Mouse (Mus musculus): ENCODE measurements around the gene Nudt17.

Nudt17 gene

DNA sequence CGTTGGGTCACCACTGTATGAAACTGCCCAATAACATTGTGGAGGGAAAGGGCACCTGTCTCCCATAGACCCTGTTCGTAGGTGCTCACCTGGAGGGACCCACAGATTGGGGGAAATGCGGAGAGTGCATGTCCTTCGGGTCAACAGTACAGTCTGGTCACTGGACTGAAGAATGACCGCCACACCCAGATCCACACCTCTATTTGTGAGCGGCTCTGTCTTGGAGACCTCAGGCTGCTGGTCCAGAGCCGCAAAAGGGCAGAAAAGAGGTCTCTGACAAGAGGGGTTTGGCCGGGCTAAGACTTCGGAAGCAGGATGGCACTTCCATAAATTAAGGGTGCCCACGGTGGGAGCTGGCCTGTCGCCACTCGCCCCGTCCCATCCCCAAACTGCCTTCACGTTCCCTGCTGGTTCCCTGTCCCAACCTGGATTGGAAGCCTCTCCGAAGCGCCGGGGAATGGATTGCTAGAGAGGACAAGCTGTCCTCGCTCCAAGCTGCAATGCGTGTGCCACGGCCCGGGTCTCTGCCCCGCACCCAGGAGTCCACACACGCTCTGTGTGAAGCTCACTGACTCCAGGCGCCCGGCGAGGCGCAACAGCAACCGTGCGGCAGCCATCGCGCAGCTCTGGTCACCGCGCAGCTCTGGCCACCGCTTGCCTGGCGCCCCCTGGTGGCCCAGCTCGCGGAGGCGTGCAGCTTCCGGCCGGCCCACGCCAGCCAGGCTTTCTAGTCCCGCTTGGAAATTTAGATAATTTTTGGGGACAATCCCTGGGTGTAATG lies at the start of gene Nudt17:
TSS of gene Nudt17 (minus strand) at position 660 of the 781 bp plus-strand sequence.
- no peak for TF ChIP-seq GATA4 (IDR thresholded peaks at IDR 0.05; ENCODE audit: insufficient replicate concordance, low read length)

DNA sequence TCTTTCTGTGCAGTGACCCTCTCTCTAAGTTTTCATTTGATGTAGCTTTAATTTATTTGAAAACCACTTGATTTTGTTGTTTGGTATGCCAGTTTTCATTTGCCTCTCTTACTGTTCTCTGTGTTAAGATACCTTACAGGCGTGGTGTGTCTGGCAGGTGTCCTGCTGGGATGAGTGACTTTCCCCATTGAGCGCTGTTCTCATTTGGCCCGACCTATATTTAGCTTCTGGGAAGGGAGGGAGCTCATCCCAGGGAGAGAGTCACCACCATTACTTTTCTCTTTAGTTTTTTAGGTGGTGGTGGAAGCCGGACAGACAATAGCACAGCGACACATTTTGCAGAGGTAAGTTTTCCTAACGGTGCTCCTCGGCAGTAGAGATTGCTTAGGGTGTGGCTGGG lies 49.3 kb upstream of the Nudt17 start:
- no peak for TF ChIP-seq GATA4 (IDR thresholded peaks at IDR 0.05; ENCODE audit: insufficient replicate concordance, low read length)

DNA sequence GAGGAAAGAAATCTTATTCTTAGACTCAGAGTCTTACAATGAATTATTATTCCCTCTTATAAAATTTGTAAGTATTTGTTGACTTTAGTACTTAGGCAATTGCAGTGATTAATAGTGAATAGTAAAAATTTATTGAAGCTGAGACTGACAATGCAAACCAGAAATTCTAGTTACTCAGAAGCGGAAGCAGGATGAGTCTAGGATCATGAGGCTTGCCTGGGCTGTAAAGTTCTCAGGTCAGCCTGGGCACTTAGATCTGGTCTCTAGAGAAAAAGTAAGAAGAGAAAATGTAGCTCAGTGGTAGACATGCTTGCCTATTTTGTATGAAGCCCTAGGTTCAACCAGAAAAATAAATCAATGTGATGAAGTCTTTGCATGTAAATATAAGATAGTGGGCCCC lies 47.6 kb upstream of the Nudt17 start:
- TF ChIP-seq GATA4 (IDR thresholded peaks at IDR 0.05; ENCODE audit: insufficient replicate concordance, low read length): no peak

DNA sequence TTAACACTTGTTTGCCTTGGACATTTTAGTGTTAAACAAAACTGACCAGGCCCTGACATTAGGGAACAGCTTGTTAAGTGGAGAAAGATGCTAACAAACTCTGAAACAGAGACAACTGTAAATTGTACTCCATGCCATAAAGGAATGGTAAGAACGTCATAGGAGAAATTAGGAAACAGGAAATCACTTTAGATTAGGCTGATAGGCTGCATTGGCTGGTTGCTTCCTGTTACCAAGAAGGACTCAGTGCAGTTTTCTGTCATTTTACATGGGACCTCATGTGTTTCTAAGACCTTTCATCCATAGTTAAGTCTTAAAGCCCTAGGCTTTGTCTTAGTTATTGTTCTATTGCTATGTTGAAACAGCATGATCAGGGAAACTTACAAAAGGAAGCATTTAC lies 38.5 kb upstream of the Nudt17 start:
- peak; percentile 35; the same call in 1 of the 2 replicates for TF ChIP-seq GATA4 (IDR thresholded peaks at IDR 0.05; ENCODE audit: insufficient replicate concordance, low read length)

DNA sequence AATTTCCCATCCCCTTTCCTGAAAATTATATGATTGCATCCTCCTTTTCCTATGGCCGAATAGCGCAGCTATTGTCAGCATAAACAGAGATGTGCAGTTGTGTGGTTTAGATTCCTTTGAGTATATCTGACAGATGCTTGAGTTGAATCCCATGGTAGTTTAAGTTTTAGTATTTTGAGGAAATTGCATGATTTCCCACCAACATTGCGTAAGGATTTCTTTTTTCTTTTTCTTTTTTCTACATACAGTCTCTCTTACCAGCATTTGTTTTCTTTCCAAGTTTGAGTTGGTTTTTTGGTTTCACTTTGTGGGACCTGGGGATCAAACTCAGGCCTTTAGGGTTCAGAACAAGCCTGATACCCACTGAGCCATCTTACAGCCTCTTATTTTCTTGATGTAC lies 36.0 kb upstream of the Nudt17 start:
- no peak for TF ChIP-seq GATA4 (IDR thresholded peaks at IDR 0.05; ENCODE audit: insufficient replicate concordance, low read length)

DNA sequence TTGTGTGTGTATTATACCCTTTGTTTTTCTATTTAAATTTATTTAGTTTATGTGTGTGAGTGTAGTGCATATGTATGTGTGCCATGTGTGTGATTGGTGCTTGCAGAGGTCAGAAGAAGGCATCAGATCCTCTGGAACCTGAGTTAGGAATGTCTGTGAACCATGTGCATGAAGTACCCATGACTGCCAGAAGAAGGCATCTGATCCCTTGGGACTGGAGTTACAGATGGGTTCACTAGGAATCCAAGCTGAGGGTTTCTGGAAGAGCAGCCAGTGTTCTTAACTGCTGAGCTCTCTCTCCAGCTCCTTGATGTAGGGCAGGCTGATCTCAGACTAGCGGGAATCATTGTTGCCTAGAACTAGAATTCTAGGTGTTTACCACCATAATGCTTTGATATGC lies 29.6 kb upstream of the Nudt17 start:
- TF ChIP-seq GATA4 (IDR thresholded peaks at IDR 0.05; ENCODE audit: insufficient replicate concordance, low read length): no peak

DNA sequence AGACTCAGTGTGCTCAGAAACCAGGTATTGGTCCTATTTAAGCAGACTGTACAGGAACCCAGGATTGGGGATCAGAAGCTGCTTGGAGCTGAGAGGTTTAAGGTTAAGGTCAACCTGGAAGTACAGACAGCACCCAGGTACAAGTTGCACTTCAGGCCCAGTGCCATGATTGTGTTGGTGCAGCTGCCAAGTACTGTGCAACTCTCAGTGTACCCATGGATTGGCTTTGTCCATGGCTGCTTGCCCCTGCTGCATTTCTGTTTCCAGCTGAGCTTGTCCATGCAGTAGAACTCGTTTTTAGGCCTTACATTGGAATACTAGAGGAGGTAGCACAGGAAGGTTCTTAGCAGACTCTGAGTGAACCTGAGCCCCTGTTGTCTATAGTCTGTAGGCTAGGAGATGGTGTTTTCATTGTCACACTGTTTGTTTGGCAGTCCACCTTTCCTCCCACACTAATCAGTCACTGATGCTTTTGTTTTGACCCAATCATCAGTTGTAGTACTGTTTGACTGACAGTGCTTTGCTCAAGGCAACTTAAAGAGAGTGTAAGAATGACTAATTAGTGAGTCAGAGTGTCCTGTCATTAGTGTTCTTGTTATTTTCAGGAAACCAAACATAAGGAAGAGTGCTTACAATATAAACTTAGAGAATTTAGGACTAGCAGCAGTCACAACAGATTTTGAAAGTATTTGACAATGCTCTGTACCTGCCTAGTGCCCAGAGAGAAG lies 28.8 kb upstream of the Nudt17 start:
- TF ChIP-seq GATA4 (IDR thresholded peaks at IDR 0.05; ENCODE audit: insufficient replicate concordance, low read length): no peak

DNA sequence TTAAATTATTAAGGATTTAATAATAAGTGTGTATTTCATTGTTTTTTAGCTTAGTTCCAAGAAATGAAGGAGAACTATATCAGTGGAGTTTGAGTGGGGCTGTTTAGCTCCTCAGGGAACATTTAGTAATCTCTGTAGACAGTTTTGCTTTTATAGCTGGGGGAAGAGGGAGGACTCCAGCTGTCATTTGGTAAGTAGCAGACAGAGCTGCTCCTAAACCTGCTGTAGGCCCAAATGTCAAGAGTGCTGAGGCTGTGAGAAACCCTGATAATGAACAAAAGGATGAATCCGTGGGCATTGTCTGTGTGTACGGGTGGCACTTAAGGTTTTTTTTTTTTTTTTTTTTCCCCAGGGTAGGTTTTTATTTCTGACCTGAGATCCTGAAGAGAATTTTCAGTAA lies 26.8 kb upstream of the Nudt17 start:
- TF ChIP-seq GATA4 (IDR thresholded peaks at IDR 0.05; ENCODE audit: insufficient replicate concordance, low read length): no peak

DNA sequence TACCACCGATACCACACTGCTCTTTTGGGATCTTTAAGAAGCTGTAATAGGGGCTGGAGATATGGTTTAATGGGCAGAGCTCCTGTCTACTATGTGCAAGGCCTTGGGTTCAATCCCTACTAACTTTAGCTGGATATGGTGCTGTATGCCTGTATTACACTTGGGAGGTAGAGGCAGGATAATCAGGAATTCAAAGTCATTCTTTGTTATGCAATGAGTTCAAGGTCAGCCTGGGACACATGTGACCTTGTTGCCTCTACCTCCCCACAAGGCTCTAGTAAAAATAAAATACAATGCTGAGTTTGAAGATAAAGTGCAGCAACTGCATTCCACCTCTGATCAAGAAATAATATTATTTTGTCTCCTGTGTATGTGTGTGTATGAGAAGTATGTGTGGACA lies 25.6 kb upstream of the Nudt17 start:
- TF ChIP-seq GATA4 (IDR thresholded peaks at IDR 0.05; ENCODE audit: insufficient replicate concordance, low read length): no peak

DNA sequence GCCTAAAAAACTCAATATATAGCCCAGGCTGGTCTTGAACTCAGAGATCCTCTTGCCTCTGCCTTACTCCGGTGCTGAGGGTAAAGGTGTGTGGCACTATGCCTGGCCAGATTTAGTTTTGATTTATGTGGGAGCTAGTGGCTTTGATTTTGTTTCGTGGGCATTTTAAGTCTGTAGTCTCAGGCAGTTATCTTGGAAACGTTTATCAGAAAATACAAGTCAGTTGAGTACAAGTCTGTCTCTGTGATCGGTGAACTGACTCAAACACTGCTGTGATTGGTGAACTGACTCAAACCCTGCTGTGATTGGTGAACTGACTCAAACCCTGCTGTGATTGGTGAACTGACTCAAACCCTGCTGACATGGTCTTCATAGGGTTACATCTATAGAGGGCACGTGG lies 22.4 kb upstream of the Nudt17 start:
- no peak for TF ChIP-seq GATA4 (IDR thresholded peaks at IDR 0.05; ENCODE audit: insufficient replicate concordance, low read length)

DNA sequence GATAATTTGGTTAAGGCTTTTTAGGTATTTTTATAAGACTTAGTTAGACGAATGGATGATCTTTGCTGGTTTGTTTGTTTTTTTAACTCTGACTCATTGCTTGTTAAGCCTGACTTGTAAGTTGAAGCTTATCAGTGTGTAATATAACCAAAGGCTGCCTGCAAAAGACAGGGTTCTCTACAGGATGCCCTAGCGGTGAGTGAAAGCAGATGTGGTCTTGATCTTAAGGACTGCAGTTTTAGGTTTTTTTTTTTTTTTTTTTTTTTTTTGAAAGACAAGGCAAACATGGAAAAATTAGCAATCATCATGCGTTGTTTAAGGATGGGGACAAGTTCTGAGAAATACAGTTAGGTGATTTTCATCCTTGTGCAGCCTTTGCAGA lies 21.0 kb upstream of the Nudt17 start:
- no peak for TF ChIP-seq GATA4 (IDR thresholded peaks at IDR 0.05; ENCODE audit: insufficient replicate concordance, low read length)

DNA sequence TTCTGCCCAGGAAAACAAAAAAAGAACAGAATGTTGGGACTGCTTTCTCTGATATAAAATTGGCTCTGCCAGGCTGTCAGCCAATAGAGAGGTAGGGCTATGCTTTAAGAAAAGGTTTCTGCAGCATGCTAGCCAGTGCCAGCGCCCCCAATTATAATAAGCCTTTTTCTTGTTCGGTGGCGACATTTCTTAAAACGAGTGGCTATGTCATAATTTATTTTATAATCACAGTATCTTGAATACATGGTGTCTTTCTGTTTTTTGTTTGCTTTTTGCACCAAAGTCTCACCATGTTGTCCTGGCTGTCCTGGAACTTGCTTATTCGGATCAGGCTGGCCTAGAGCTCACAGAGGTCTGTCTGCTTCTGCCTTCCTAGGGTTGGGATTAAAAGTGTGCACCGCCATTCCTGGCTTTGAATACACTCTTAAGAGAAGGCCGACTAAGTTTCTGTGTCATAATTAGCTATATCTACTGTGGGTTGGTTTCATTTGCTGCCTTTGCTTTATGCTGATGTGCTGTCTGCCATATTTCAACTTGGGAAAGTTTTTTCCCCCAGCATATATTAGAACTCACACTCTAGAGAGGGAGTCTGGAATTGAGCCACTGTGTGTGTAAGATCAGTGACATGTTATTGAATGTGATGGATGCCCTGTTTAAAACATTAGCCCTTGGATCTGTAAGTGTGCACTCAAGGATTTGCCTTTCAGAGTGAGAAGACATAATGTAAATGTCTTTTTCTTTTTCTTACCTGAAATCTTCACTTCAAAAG lies 20.5 kb upstream of the Nudt17 start:
- TF ChIP-seq GATA4 (IDR thresholded peaks at IDR 0.05; ENCODE audit: insufficient replicate concordance, low read length): no peak

DNA sequence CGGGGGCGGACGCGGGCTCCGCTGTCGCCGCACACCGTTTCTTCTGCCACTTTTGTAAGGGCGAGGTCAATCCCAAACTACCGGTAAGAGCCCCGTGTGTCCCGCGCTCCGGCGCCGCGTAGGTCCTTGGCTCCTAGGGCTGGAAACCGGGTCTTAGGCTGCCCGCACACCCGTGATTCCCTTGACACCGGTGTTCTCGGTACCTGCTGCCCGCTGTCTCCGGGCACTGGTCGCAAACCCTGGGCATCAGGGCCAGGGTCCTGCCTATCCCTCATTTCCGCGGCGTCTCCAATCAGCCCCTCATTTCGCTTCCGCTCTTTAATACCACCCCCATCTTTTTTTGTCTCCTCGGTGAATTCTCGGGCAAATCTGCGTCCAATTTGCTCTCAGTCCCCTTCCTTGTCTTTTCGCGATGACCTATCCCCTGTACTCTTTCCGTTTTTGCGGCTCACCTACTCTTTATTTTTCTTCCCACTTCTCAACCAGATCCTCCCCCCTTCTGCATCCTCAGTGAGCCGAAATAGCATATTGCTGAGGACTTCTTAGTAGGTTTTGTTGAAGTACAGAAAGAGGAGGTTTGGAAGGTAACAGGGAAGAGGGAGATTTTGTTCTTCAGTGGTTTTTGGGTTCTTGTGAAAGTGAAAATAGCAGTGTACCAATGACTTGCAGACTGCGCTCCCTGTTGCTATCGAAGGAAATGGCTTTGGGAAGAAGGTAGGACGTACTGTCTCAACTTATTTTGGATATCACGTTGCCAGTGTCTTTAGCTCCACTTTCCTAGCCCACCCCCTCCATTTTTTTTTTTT lies 19.7 kb upstream of the Nudt17 start:
- 0 out of 2 replicates have a peak, but pooled peaks have one; percentile 29 for TF ChIP-seq GATA4 (IDR thresholded peaks at IDR 0.05; ENCODE audit: insufficient replicate concordance, low read length)

DNA sequence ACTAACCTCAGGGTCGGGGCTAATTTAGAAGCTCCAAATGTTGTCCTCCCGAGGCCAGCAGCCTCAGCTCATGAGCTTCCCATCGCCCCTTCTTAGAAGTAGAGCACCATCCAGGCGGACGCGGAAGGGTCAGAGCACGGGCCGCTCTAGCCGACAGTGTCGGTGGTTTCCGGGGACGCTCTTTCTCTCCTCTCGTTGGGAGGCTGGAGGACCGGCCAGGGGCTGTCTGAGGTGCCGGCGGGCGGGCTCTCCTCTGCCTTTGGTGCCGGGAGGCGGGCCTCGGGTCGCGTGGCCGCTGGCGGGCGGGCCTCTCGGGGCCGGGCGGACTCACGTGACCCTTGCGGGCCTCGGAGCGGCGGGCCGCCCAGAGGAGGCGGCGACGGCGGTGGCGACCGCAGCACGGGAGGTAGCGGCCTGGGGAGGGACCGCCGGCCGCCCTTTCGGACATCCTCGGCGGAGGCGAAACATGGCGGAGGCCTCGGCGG lies 19.0 kb upstream of the Nudt17 start, which contains the start of the genes Polr3c and Rnf115:
TSS of gene Polr3c (minus strand) at position 286 of the 485 bp plus-strand sequence.
TSS of gene Rnf115 (plus strand) at position 322 of the 485 bp plus-strand sequence.
- peak; percentile 16; the same call in 1 of the 2 replicates for TF ChIP-seq GATA4 (IDR thresholded peaks at IDR 0.05; ENCODE audit: insufficient replicate concordance, low read length)

Data from liver, adult (tissue).